Mouse (Mus musculus): ENCODE results near the gene Svep1.

- TF ChIP-seq CTCF (IDR thresholded peaks at IDR 0.05; ENCODE audit: control insufficient read depth, insufficient read depth, insufficient read length) (no peak), MAX (IDR thresholded peaks at IDR 0.05) (no peak), MYOD1 (IDR thresholded peaks at IDR 0.05; ENCODE audit: control insufficient read depth, insufficient read length, low read depth) (no peak), CEBPB (IDR thresholded peaks at IDR 0.05; ENCODE audit: low read depth) (no peak), USF1 (IDR thresholded peaks at IDR 0.05; ENCODE audit: low read depth) (no peak), MYOG (IDR thresholded peaks at IDR 0.05; ENCODE audit: control insufficient read depth, extremely low read depth, insufficient read length) (no peak)
Measured at GRCm38 (mm10) chr4:58077536-58077935, 129.1 kb downstream of the Svep1 start.
